Mouse (Mus musculus) kidney, embryonic 14.5 days (tissue): ENCODE measurements at regions not wholly inside any gene's neighbourhood (a gene's known extent, or its start where the extent isn't known, plus 50 kb on each side); places are given as distances from the start of the nearest gene placed in this dataset.

ENCODE experiments used
- ATAC-seq: fragments of 200-750 bp; cut with Nextera tagmentation; 2 replicates; pipeline ENCODE4 v1.8.0; 2017; ENCODE audit warnings: moderate number of reproducible peaks, mild to moderate bottlenecking, moderate TSS enrichment, moderate library complexity; ENCODE audit not compliant: low FRiP score, low TSS enrichment
- H3K27ac ChIP-seq: fragments of 300-500 bp; sonication (generic); 2 replicates; pipeline ENCODE4 v1.5.1; 2014; ENCODE audit warnings: low read depth, mild to moderate bottlenecking, low read length, moderate library complexity, mixed read lengths
- H3K27me3 ChIP-seq: fragments of 300-500 bp; sonication (generic); 2 replicates; pipeline ENCODE4 v1.6.1; 2014; ENCODE audit warnings: mild to moderate bottlenecking, low read length; ENCODE audit not compliant: control insufficient read depth, insufficient read depth
- H3K36me3 ChIP-seq: fragments of 300-500 bp; sonication (generic); 2 replicates; pipeline ENCODE4 v1.6.1; 2014; ENCODE audit warnings: low read length, mixed read lengths; ENCODE audit not compliant: control insufficient read depth, insufficient read depth
- H3K4me1 ChIP-seq: fragments of 300-500 bp; sonication (generic); 2 replicates; pipeline ENCODE4 v1.6.1; 2014; ENCODE audit warnings: low read length, mixed read lengths; ENCODE audit not compliant: control insufficient read depth, insufficient read depth
- H3K4me2 ChIP-seq: fragments of 300-500 bp; sonication (generic); replicated peaks from 2 replicates; pipeline ENCODE4 v1.6.1; 2014; ENCODE audit warnings: low read depth, mild to moderate bottlenecking, low read length
- H3K4me3 ChIP-seq: fragments of 300-500 bp; sonication (generic); 2 replicates; pipeline ENCODE4 v1.5.1; 2014; ENCODE audit warnings: mild to moderate bottlenecking, low read length
- H3K9ac ChIP-seq: fragments of 300-500 bp; sonication (generic); 2 replicates; pipeline ENCODE4 v1.6.1; 2014; ENCODE audit warnings: low read depth, mild to moderate bottlenecking, low read length, moderate library complexity
- H3K9me3 ChIP-seq: fragments of 300-500 bp; sonication (generic); 2 replicates; pipeline ENCODE4 v1.6.1; 2016; ENCODE audit warnings: low read length; ENCODE audit not compliant: control insufficient read depth
- WGBS: fragments of 180-500 bp; shearing (Covaris S2); extraction: QIAGEN DNeasy Blood & Tissue Kit; methylation state at CpG from one replicate; pipeline ENCODE4 v1.1.7; 2014; 5-methylcytosine and 5-hydroxymethylcytosine counted together

DNA sequence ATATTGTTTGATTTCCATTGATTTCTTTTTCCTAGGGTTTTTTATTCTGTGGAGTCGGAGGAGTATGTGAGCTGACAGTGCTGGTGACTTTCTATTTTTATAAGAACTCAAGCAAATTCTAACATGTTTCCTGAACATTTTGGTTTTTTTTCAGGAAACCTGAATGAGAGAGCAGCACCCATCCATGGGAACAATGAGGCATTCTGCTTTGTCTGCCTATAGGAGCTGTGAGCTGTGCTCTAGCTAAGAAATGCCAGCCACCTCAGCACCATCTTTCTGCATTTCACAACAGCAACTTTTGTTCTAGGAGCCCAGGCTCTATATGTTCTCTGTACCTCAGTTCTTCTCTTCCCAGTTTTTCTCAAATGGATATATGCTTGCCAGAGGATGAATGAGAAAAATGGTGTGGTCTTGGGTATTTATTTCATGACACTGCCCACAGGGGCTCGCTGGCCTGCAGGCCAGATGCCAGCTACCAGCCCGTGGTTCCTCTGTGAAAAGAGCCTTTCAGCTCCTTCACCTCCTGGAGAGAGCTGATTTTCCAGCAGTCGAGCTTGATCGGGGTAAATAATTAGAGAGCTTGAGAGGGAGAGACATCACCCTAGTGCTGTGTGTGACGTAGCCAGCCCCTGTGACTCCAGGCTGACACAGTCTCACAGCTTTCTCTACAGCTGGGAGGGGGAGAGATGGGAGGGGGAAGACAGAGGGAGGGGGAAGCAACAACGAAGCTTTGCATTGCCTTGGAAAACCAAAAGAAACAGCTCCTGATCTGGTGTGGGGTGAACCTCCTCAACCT lies 154.1 kb upstream of the Topaz1 start:
- no peak overlapping the region for H3K9ac ChIP-seq
- no peaks in the 10 kb centered on the region for H3K36me3 ChIP-seq
- H3K4me1 ChIP-seq: no peaks in the 10 kb centered on the region; the same call in 1 of the 2 replicates
- peaks cover 25% of the 10 kb centered on the region for H3K27me3 ChIP-seq
- no peaks in the 10 kb centered on the region for H3K9me3 ChIP-seq
- H3K4me3 ChIP-seq: no peak overlapping the region
- no peak for ATAC-seq
- no peak overlapping the region for H3K27ac ChIP-seq
- WGBS: 25% methylated on average over 7 of the region's 7 CpGs
- H3K4me2 ChIP-seq: no peak overlapping the region

GRCm38 (mm10) chr9:122595120-122595943 lies 151.8 kb upstream of the Topaz1 start:
- Histone ChIP-seq H3K4me1 (no peaks in the 10 kb centered on the region; the same call in 1 of the 2 replicates), H3K36me3 (no peaks in the 10 kb centered on the region), H3K9me3 (no peaks in the 10 kb centered on the region), H3K4me2 (peak overlapping the region; percentile 35), H3K4me3 (peak overlapping the region; percentile 3; the same call in 1 of the 2 replicates), H3K27ac (no peak overlapping the region), H3K27me3 (peaks cover 25% of the 10 kb centered on the region), H3K9ac (no peak overlapping the region)
- ATAC-seq: 0 out of 2 replicates have a peak, but pooled peaks have one; percentile 28
- 2% methylated on average over 31 of the region's 31 CpGs for WGBS

DNA sequence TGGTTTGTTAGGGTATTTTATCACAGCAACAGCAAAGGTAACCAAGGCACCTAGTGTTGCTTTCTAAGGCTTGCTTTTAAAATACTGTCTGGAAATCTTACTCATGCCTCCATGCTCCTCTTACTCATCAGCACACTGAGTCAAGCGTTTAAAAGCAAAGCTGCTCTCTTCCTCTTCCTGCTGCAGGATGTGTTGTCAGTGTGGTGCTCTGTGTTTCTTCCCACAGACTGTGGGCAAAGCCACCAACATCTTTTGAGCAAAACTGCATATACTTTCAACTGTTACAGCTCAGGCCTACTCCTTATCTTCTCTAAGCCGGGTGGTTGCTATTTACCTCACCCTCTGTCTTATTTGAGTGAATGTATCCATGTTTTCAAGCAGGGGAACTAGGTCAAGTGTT lies 144.0 kb upstream of the Topaz1 start:
- H3K36me3 ChIP-seq: no peaks in the 10 kb centered on the region
- no peaks in the 10 kb centered on the region for H3K4me1 ChIP-seq
- no peak overlapping the region for H3K4me3 ChIP-seq
- 82% methylated on average over 2 of the region's 2 CpGs for WGBS
- no peak overlapping the region for H3K4me2 ChIP-seq
- H3K9ac ChIP-seq: no peak overlapping the region
- H3K27ac ChIP-seq: no peak overlapping the region
- no peaks in the 10 kb centered on the region; the same call in 1 of the 2 replicates for H3K27me3 ChIP-seq
- no peaks in the 10 kb centered on the region for H3K9me3 ChIP-seq
- no peak for ATAC-seq

GRCm38 (mm10) chr9:122609616-122610015 lies 137.5 kb upstream of the Topaz1 start:
- Histone ChIP-seq H3K9ac (no peak overlapping the region), H3K4me2 (no peak overlapping the region), H3K4me3 (no peak overlapping the region), H3K36me3 (no peaks in the 10 kb centered on the region), H3K27ac (no peak overlapping the region), H3K4me1 (no peaks in the 10 kb centered on the region), H3K9me3 (no peaks in the 10 kb centered on the region), H3K27me3 (no peaks in the 10 kb centered on the region)
- 88% methylated on average over 5 of the region's 5 CpGs for WGBS
- ATAC-seq: no peak

DNA sequence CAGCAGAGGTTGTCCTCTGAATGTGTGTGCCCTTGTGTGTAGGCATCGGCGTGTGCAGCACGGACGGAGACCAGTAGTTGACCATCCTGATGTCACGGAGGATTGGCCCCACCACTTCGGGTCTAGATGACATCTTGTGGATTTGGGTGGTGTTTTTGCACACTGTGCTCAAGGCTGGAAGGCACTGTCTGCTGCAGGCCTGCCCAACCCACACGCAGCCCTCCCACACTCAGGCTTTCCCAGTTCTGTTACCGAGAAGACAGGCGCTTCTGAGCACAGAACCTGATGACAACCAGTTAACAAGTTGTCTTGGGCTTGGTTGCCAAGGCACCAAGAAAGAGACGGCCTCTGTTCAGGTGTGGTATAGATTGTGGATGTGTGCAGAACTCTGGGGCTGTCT lies 136.2 kb upstream of the Topaz1 start:
- H3K4me1 ChIP-seq: no peaks in the 10 kb centered on the region
- no peak for ATAC-seq
- H3K27me3 ChIP-seq: no peaks in the 10 kb centered on the region
- 87% methylated on average over 10 of the region's 10 CpGs for WGBS
- no peaks in the 10 kb centered on the region for H3K36me3 ChIP-seq
- no peaks in the 10 kb centered on the region for H3K9me3 ChIP-seq
- no peak overlapping the region for H3K4me3 ChIP-seq
- no peak overlapping the region for H3K9ac ChIP-seq
- no peak overlapping the region for H3K27ac ChIP-seq
- no peak overlapping the region for H3K4me2 ChIP-seq

DNA sequence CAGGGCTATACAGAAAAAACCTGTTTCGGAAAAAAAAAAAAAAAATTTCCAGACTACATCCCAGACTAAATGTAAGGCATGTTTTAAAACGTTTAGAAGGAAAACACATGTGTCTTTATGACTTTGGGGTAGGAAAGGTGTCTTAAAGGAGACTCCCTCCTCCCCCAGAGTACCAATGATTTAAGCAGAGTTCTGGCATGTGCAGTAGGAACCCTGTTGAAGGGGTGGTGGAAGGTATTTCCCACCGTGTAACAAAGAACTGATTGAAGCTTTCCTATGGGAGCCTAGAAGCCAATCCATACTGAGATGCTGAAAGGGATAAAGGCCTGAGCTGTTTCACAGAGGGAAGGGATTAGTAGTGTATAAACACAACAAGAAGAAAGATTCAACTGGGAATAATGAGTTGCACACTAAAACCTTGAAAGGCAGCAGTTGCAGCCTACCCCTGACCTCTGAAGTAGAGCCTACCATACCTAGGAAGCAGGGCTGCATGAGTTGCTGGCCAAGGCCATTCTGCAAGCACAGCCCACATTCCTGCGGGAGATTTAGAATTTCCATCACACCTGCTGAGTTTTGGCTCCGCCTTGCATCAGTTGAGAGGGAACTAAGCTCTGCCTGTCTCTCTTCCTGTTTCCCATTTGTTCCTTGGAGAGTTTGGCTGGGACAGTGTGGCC lies 132.4 kb upstream of the Topaz1 start:
- H3K27me3 ChIP-seq: no peaks in the 10 kb centered on the region
- no peaks in the 10 kb centered on the region for H3K4me1 ChIP-seq
- ATAC-seq: no peak
- H3K36me3 ChIP-seq: no peaks in the 10 kb centered on the region
- no peak overlapping the region for H3K27ac ChIP-seq
- no peak overlapping the region for H3K9ac ChIP-seq
- no peaks in the 10 kb centered on the region for H3K9me3 ChIP-seq
- WGBS: 26% methylated on average over 5 of the region's 5 CpGs
- no peak overlapping the region for H3K4me3 ChIP-seq
- no peak overlapping the region for H3K4me2 ChIP-seq

- H3K4me1 ChIP-seq: no peaks in the 10 kb centered on the region
- H3K27me3 ChIP-seq: no peaks in the 10 kb centered on the region
- WGBS: 7% methylated on average over 4 of the region's 4 CpGs
- no peak overlapping the region for H3K27ac ChIP-seq
- H3K36me3 ChIP-seq: no peaks in the 10 kb centered on the region
- ATAC-seq: 0 out of 2 replicates have a peak, but pooled peaks have one; percentile 39
- no peak overlapping the region for H3K4me3 ChIP-seq
- H3K9ac ChIP-seq: no peak overlapping the region
- no peaks in the 10 kb centered on the region for H3K9me3 ChIP-seq
- H3K4me2 ChIP-seq: no peak overlapping the region
These were observed 131.8 kb upstream of the Topaz1 start for GRCm38 (mm10) chr9:122615351-122615750.

- no peak overlapping the region for H3K4me2 ChIP-seq
- 40% methylated on average over 3 of the region's 3 CpGs for WGBS
- no peaks in the 10 kb centered on the region for H3K4me1 ChIP-seq
- no peaks in the 10 kb centered on the region for H3K36me3 ChIP-seq
- no peak for ATAC-seq
- H3K27ac ChIP-seq: no peak overlapping the region
- H3K27me3 ChIP-seq: no peaks in the 10 kb centered on the region
- no peak overlapping the region for H3K9ac ChIP-seq
- no peaks in the 10 kb centered on the region for H3K9me3 ChIP-seq
- H3K4me3 ChIP-seq: no peak overlapping the region
These were observed 129.4 kb upstream of the Topaz1 start for GRCm38 (mm10) chr9:122617793-122618192.
